ENCODE assay signal across 10 mouse cellular contexts in genomic region chr10:128945675-128946074, GRCm38 (mm10). TPM values are rescaled to one million over a fixed set of nuclear protein-coding genes. Genes with fewer than 3 reads are reported as not detected.
DNase-seq lines count a peak whose midpoint lies in the region; ATAC-seq and TF ChIP-seq lines count a peak whose summit lies in the region.
"Had no signal": no experiment of that assay in that cellular context is flagged by ENCODE, and none has a peak within 500 bp of the region (broad histone marks: within the 10 kb centered on the region; RNA-seq: fewer than 3 reads in every experiment).

No protein-coding gene starts in this region.

- TF ChIP-seq CTCF in spleen, adult 2 months (IDR thresholded peaks at IDR 0.05; ENCODE audit: extremely low read depth, insufficient read depth, insufficient read length, insufficient replicate concordance) = peak; percentile 28; the same call in 1 of the 2 replicates
- peak; percentile 89 for TF ChIP-seq CTCF in gastrocnemius, adult 2 months (IDR thresholded peaks at IDR 0.05)
- TF ChIP-seq CTCF in lung, adult 2 months (IDR thresholded peaks at IDR 0.05; ENCODE audit: insufficient read depth, low read length) = peak; percentile 68

- no peak overlapping the region for H3K27ac ChIP-seq in spleen, adult 2 months (ENCODE audit: insufficient read depth, low read length)
- no peak overlapping the region for H3K27ac ChIP-seq in gastrocnemius, adult 2 months
- H3K27ac ChIP-seq: neural tube, embryonic 12.5 days had no signal

- no peak for TF ChIP-seq POLR2A in spleen, adult 2 months (IDR thresholded peaks at IDR 0.05; ENCODE audit: low read depth, low read length)
- TF ChIP-seq POLR2A in lung, adult 2 months (IDR thresholded peaks at IDR 0.05; ENCODE audit: borderline replicate concordance, extremely low read depth, low read depth, low read length) = no peak

- ATAC-seq in erythroblast, adult 5-6 weeks (replicated peaks; ENCODE audit: low FRiP score, poor library complexity, severe bottlenecking) = no peak

- intact Hi-C loops in gastrocnemius, adult 2 months (cut with DNase I) = loop anchor here (2.0 to 5.0 kb wide), 2 partner anchors 23 to 33 kb away; partner anchors contain the start of gene Rdh5

- no peaks in the 10 kb centered on the region for H3K27me3 ChIP-seq in spleen, adult 2 months (ENCODE audit: control insufficient read depth, insufficient read depth, low read length)
- H3K27me3 ChIP-seq: neural tube, embryonic 12.5 days had no signal

- peak; percentile 20 to 40 for DNase-seq in adrenal gland, adult 18-20 months (ENCODE audit: low spot score in 2 of 2)
- DNase-seq in adrenal gland, postnatal 4 days (ENCODE audit: low spot score in 2 of 2) = no peak
- no peak for DNase-seq in spleen, adult 2 months (ENCODE audit: low read depth in 1 of 2, low spot score in 2 of 2)
- no peak for DNase-seq in spleen, adult 12 weeks (ENCODE audit: low spot score)
- peak; percentile 79 for DNase-seq in gastrocnemius, adult 2 months
- DNase-seq in lung, adult 2 months = peak; percentile 49
- DNase-seq in spleen, postnatal 4 days (ENCODE audit: low spot score in 2 of 2) = no peak

- WGBS in spleen, adult 2 months = 36% methylated on average over 3 of the region's 3 CpGs
- WGBS in lung, adult 2 months = 21% methylated on average over 3 of the region's 3 CpGs

- H3K36me3 ChIP-seq in spleen, adult 2 months (ENCODE audit: control insufficient read depth, insufficient read depth, low read length) = no peaks in the 10 kb centered on the region
- H3K36me3 ChIP-seq: neural tube, embryonic 12.5 days had no signal

- H3K4me1 ChIP-seq in spleen, adult 2 months (ENCODE audit: control insufficient read depth, insufficient read depth, insufficient read length) = no peaks in the 10 kb centered on the region
- H3K4me1 ChIP-seq in lung, adult 2 months (ENCODE audit: control insufficient read depth, insufficient read depth, low read length) = no peaks in the 10 kb centered on the region
- H3K4me1 ChIP-seq: neural tube, embryonic 12.5 days had no signal

- no peak overlapping the region for H3K4me3 ChIP-seq in spleen, adult 2 months (ENCODE audit: extremely low read depth, insufficient read depth, insufficient read length)
- no peak overlapping the region for H3K4me3 ChIP-seq in gastrocnemius, adult 2 months
- no peak overlapping the region for H3K4me3 ChIP-seq in lung, adult 2 months (replicated peaks; ENCODE audit: extremely low read depth, low read depth, low read length)
- H3K4me3 ChIP-seq: neural tube, embryonic 12.5 days had no signal

RNA-seq across cellular contexts. Expression of gene Itga7, which starts 12.1 kb away (rescaled TPM):
- 10 to 100 TPM; 10.7 to 25.7 TPM for total RNA-seq in adrenal gland, adult 18-20 months (2021)
- 10 to 100 TPM; 13.9 to 17.2 TPM for total RNA-seq in adrenal gland, postnatal 4 days (2021)
- 5.8 and 6.5 TPM in 2 replicates for polyA plus RNA-seq in spleen, adult 2 months (2012; rRNA removed)
- total RNA-seq in gastrocnemius, adult 2 months (2021) = 10 to 100 TPM; 58.4 to 72.9 TPM
- polyA plus RNA-seq in lung, adult 2 months (2012; rRNA removed) = 31.5 and 37.6 TPM in 2 replicates
- not detected in 2 replicates for total RNA-seq in erythroblast, adult 5-6 weeks (2015; ENCODE audit: low replicate concordance)
- not detected in 2 replicates for total RNA-seq in erythroblast, adult 5-6 weeks (2017; ENCODE audit: low replicate concordance)

RNA-seq across cellular contexts. Expression of gene Mettl7b, which starts 15.1 kb away (rescaled TPM):
- under 1 TPM; 0.32 to 0.33 TPM for total RNA-seq in adrenal gland, adult 18-20 months (2021)
- total RNA-seq in adrenal gland, postnatal 4 days (2021) = 10 to 100 TPM in 1 of 2 experiments, 1 to 10 TPM in 1; 5.4 to 10.0 TPM
- 0.07 TPM in 1 of 2 replicates, not detected in the other for polyA plus RNA-seq in spleen, adult 2 months (2012; rRNA removed)
- not detected for total RNA-seq in gastrocnemius, adult 2 months (2021)
- polyA plus RNA-seq in lung, adult 2 months (2012; rRNA removed) = 0.66 and 0.77 TPM in 2 replicates
- total RNA-seq in erythroblast, adult 5-6 weeks (2015; ENCODE audit: low replicate concordance) = not detected in 2 replicates
- not detected in 2 replicates for total RNA-seq in erythroblast, adult 5-6 weeks (2017; ENCODE audit: low replicate concordance)
- polyA plus RNA-seq: neural tube, embryonic 12.5 days had no signal

RNA-seq across cellular contexts. Expression of gene Bloc1s1, which starts 21.8 kb away (rescaled TPM):
- 100 to 1,000 TPM; 177 to 191 TPM for total RNA-seq in adrenal gland, adult 18-20 months (2021)
- total RNA-seq in adrenal gland, postnatal 4 days (2021) = 100 to 1,000 TPM; 158 to 168 TPM
- 113 and 138 TPM in 2 replicates for polyA plus RNA-seq in spleen, adult 2 months (2012; rRNA removed)
- total RNA-seq in gastrocnemius, adult 2 months (2021) = 100 to 1,000 TPM; 137 to 169 TPM
- polyA plus RNA-seq in lung, adult 2 months (2012; rRNA removed) = 171 and 192 TPM in 2 replicates
- total RNA-seq in erythroblast, adult 5-6 weeks (2015; ENCODE audit: low replicate concordance) = 25.4 and 37.0 TPM in 2 replicates
- 22.7 and 24.7 TPM in 2 replicates for total RNA-seq in erythroblast, adult 5-6 weeks (2017; ENCODE audit: low replicate concordance)

RNA-seq across cellular contexts. Expression of gene Rdh5, which starts 23.0 kb away (rescaled TPM):
- 10 to 100 TPM in 1 of 2 experiments, 1 to 10 TPM in 1; 9.8 to 11.8 TPM for total RNA-seq in adrenal gland, adult 18-20 months (2021)
- total RNA-seq in adrenal gland, postnatal 4 days (2021) = 10 to 100 TPM; 13.5 to 24.2 TPM
- 15.1 and 15.8 TPM in 2 replicates for polyA plus RNA-seq in spleen, adult 2 months (2012; rRNA removed)
- 1 to 10 TPM; 5.1 to 5.2 TPM for total RNA-seq in gastrocnemius, adult 2 months (2021)
- 20.1 and 20.3 TPM in 2 replicates for polyA plus RNA-seq in lung, adult 2 months (2012; rRNA removed)
- total RNA-seq in erythroblast, adult 5-6 weeks (2015; ENCODE audit: low replicate concordance) = 5.0 TPM in 1 of 2 replicates, not detected in the other
- total RNA-seq in erythroblast, adult 5-6 weeks (2017; ENCODE audit: low replicate concordance) = 1.1 TPM in 1 of 2 replicates, not detected in the other

RNA-seq across cellular contexts. Expression of gene Olfr9, which starts 43.6 kb away (rescaled TPM):
- total RNA-seq in adrenal gland, adult 18-20 months (2021) = not detected
- not detected for total RNA-seq in adrenal gland, postnatal 4 days (2021)
- polyA plus RNA-seq in spleen, adult 2 months (2012; rRNA removed) = not detected in 2 replicates
- total RNA-seq in gastrocnemius, adult 2 months (2021) = not detected
- not detected in 2 replicates for polyA plus RNA-seq in lung, adult 2 months (2012; rRNA removed)
- total RNA-seq in erythroblast, adult 5-6 weeks (2015; ENCODE audit: low replicate concordance) = not detected in 2 replicates
- not detected in 2 replicates for total RNA-seq in erythroblast, adult 5-6 weeks (2017; ENCODE audit: low replicate concordance)
- polyA plus RNA-seq: heart, embryonic 16.5 days; neural tube, embryonic 12.5 days had no signal

Comparison
In these comparisons a context has a peak if more than half of its experiments do, and no peak if none do; other contexts are left out.
1. DNase-seq: peak in adrenal gland, adult 18-20 months (2 of 2), gastrocnemius, adult 2 months (single experiment) and lung, adult 2 months (single experiment); none in adrenal gland, postnatal 4 days (0 of 2), spleen, adult 2 months (0 of 2), spleen, adult 12 weeks (single experiment) and spleen, postnatal 4 days (0 of 2).
2. RNA of gene Mettl7b, which starts 15.1 kb away (total RNA-seq): 5.4 to 10.0 TPM in adrenal gland, postnatal 4 days; 0.32 to 0.33 TPM in adrenal gland, adult 18-20 months, not detected in gastrocnemius, adult 2 months and not detected in erythroblast, adult 5-6 weeks; every median in the first group is over 4 times any median in the second.
3. CTCF ChIP-seq: peak in every context shown above with its lines; median percentile 89 in gastrocnemius, adult 2 months; 68 in lung, adult 2 months; 28 in spleen, adult 2 months.
4. RNA of gene Itga7, which starts 12.1 kb away (total RNA-seq): 58.4 to 72.9 TPM in gastrocnemius, adult 2 months, 10.7 to 25.7 TPM in adrenal gland, adult 18-20 months and 13.9 to 17.2 TPM in adrenal gland, postnatal 4 days; not detected in erythroblast, adult 5-6 weeks; every median in the first group is over 10 times any median in the second.